Mouse (Mus musculus): ENCODE measurements around the gene Otud1.

- no peak for TF ChIP-seq CTCF (IDR thresholded peaks at IDR 0.05; ENCODE audit: extremely low read depth, insufficient read depth, insufficient read length, insufficient replicate concordance)
- TF ChIP-seq POLR2A (IDR thresholded peaks at IDR 0.05; ENCODE audit: low read depth, low read length): no peak
These were observed 49.7 kb upstream of the Otud1 start for GRCm38 (mm10) chr2:19607852-19608251.

All from spleen, adult 2 months (tissue).